Mouse (Mus musculus): Measurements from ENCODE around the gene Stim2. TPM values are rescaled to one million over a fixed set of nuclear protein-coding genes. Genes with fewer than 3 reads are reported as not detected.

Gene Stim2
- total RNA-seq, 2 experiments from 2014 or later = 48.5 to 50.2 TPM

GRCm38 (mm10) chr5:54107069-54107468 lies 108.8 kb downstream of the Stim2 start:
- intact Hi-C loops (cut with DNase I) = no loop called here
- no peak for DNase-seq

GRCm38 (mm10) chr5:54109096-54109495 lies 110.8 kb downstream of the Stim2 start:
- intact Hi-C loops (cut with DNase I) = no loop called here
- DNase-seq = no peak

GRCm38 (mm10) chr5:54110789-54111188 lies 112.5 kb downstream of the Stim2 start:
- DNase-seq = no peak
- intact Hi-C loops (cut with DNase I) = loop anchor here (5.0 kb wide), 1 partner anchor 238 kb away; no protein-coding TSS in a partner anchor

GRCm38 (mm10) chr5:54113284-54113683 lies 115.0 kb downstream of the Stim2 start:
- peak; percentile 67 for DNase-seq
- intact Hi-C loops (cut with DNase I) = loop anchor here (2.0 to 5.0 kb wide), 2 partner anchors 241 to 456 kb away; no protein-coding TSS in a partner anchor

GRCm38 (mm10) chr5:54116538-54116937 lies 118.2 kb downstream of the Stim2 start:
- no peak for DNase-seq
- intact Hi-C loops (cut with DNase I) = no loop called here

GRCm38 (mm10) chr5:54118410-54119212 lies 120.3 kb downstream of the Stim2 start:
- intact Hi-C loops (cut with DNase I) = no loop called here
- DNase-seq = no peak

- no peak for DNase-seq
- intact Hi-C loops (cut with DNase I) = no loop called here
Observed at GRCm38 (mm10) chr5:54148091-54148795, 149.9 kb downstream of the Stim2 start.

- intact Hi-C loops (cut with DNase I) = no loop called here
- peak; percentile 30 for DNase-seq
Observed at GRCm38 (mm10) chr5:54154503-54155226, 156.4 kb downstream of the Stim2 start.

GRCm38 (mm10) chr5:54155227-54155776 lies 157.0 kb downstream of the Stim2 start:
- DNase-seq = no peak
- intact Hi-C loops (cut with DNase I) = no loop called here

- intact Hi-C loops (cut with DNase I) = no loop called here
- DNase-seq = no peak
Observed at GRCm38 (mm10) chr5:54155916-54156315, 157.6 kb downstream of the Stim2 start.

- intact Hi-C loops (cut with DNase I) = no loop called here
Observed at GRCm38 (mm10) chr5:54156944-54157527, 158.7 kb downstream of the Stim2 start.

GRCm38 (mm10) chr5:54158230-54158629 lies 159.9 kb downstream of the Stim2 start:
- intact Hi-C loops (cut with DNase I) = no loop called here
- no peak for DNase-seq

More at GRCm38 (mm10) chr5:54156944-54157527, 158.7 kb downstream of the Stim2 start:
- no peak for DNase-seq

GRCm38 (mm10) chr5:54159156-54159793 lies 161.0 kb downstream of the Stim2 start:
- intact Hi-C loops (cut with DNase I) = no loop called here
- peak; percentile 21 for DNase-seq

GRCm38 (mm10) chr5:54160561-54160960 lies 162.3 kb downstream of the Stim2 start:
- no peak for DNase-seq
- intact Hi-C loops (cut with DNase I) = no loop called here

- intact Hi-C loops (cut with DNase I) = no loop called here
- peak; percentile 87 for DNase-seq
Observed at GRCm38 (mm10) chr5:54163890-54164289, 165.6 kb downstream of the Stim2 start.

Other genes starting within 250 kb of the Stim2 start
- 10 to 100 TPM; 61.1 to 72.2 TPM for gene Tbc1d19, start 188.9 kb upstream of the Stim2 start, total RNA-seq (2021)

All from left cerebral cortex, postnatal 4 days (tissue).